Mouse (Mus musculus) hindbrain, embryonic 12.5 days (tissue): Measurements from ENCODE around the gene Gm29866. TPM values are rescaled to one million over a fixed set of nuclear protein-coding genes. Genes with fewer than 3 reads are reported as not detected.
"Not testable (repeated sequence)": the region's sequence is repeated elsewhere in the genome, so short reads cannot be mapped to it uniquely, and the experiment has no call there.

Experiments
- ATAC-seq: fragments of 200-750 bp; cut with Nextera tagmentation; 2 replicates; pipeline ENCODE4 v1.8.0; 2017; ENCODE audit warnings: moderate TSS enrichment; ENCODE audit not compliant: low FRiP score
- H3K27ac ChIP-seq: fragments of 300-500 bp; sonication (generic); 2 replicates; pipeline ENCODE4 v1.5.1; 2016; ENCODE audit warnings: mild to moderate bottlenecking
- H3K27me3 ChIP-seq: fragments of 300-500 bp; sonication (generic); 2 replicates; pipeline ENCODE4 v1.6.1; 2016; ENCODE audit warnings: mild to moderate bottlenecking
- H3K36me3 ChIP-seq: fragments of 300-500 bp; sonication (generic); 2 replicates; pipeline ENCODE4 v1.6.1; 2016; ENCODE audit warnings: mild to moderate bottlenecking
- H3K4me1 ChIP-seq: fragments of 300-500 bp; sonication (generic); 2 replicates; pipeline ENCODE4 v1.6.1; 2016
- H3K4me2 ChIP-seq: fragments of 300-500 bp; sonication (generic); replicated peaks from 2 replicates; pipeline ENCODE4 v1.6.1; 2016; ENCODE audit warnings: mild to moderate bottlenecking
- H3K4me3 ChIP-seq: fragments of 300-500 bp; sonication (generic); 2 replicates; pipeline ENCODE4 v1.5.1; 2016; ENCODE audit warnings: mild to moderate bottlenecking
- H3K9ac ChIP-seq: fragments of 300-500 bp; sonication (generic); 2 replicates; pipeline ENCODE4 v1.6.1; 2016; ENCODE audit warnings: mild to moderate bottlenecking, moderate library complexity
- H3K9me3 ChIP-seq: fragments of 300-500 bp; sonication (generic); replicated peaks from 2 replicates; pipeline ENCODE4 v1.6.1; 2016; ENCODE audit warnings: mild to moderate bottlenecking
- WGBS: fragments of 180-500 bp; shearing (Covaris S2); methylation state at CpG from one replicate; pipeline ENCODE4 v1.1.7; 2016; 5-methylcytosine and 5-hydroxymethylcytosine counted together
- polyA plus RNA-seq: library from polyadenylated mRNA; unstranded; fragments of >200 nt; fragmentation: Nextera tagmentation; extraction: Ambion mirVana; gene quantifications from 2 replicates; pipeline ENCODE4 v1.2.1, GENCODE M21; 2016

Gm29866 gene
- not detected in 2 replicates for polyA plus RNA-seq

DNA sequence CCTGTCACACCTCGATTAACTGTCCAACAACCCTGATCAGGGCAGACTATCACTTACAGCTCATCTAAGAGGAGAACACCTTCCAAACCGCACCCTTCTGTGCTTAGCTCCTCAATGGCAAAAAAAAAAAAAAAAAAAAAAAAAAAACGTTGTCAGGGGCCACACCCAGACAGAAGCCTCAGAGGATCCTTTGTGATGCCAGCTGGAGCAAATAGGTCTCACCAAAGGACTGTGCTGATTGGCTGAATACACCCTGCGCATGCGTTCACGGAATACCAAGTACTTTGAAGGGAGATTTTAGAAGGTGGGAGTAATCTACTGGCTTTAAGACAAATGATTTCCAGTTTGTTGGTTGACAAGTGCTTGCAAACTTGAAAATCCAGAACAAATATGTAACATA is at the start of gene Gm29866:
Gene Gm29866, minus strand, starts transcription at position 101 of the 400 bp plus-strand sequence.
- H3K9ac ChIP-seq, H3K4me2 ChIP-seq, H3K4me3 ChIP-seq, H3K4me1 ChIP-seq, ATAC-seq, H3K27me3 ChIP-seq, H3K9me3 ChIP-seq, H3K27ac ChIP-seq, H3K36me3 ChIP-seq: not testable (repeated sequence)
- WGBS = no CpG with 5 or more reads among the region's 6 CpGs

Other genes with a start within 250 kb of the Gm29866 start
- gene Gm20909, start 170.9 kb upstream of the Gm29866 start, polyA plus RNA-seq = not detected in 2 replicates
- gene Gm20865, start 247.9 kb upstream of the Gm29866 start, polyA plus RNA-seq = not detected in 2 replicates